ENCODE assay signal across 8 mouse cellular contexts in genomic region chr10:128891296-128892094, GRCm38 (mm10). TPM values are rescaled to one million over a fixed set of nuclear protein-coding genes. Genes with fewer than 3 reads are reported as not detected.
DNase-seq lines count a peak whose midpoint lies in the region; ATAC-seq and TF ChIP-seq lines count a peak whose summit lies in the region.

TSS of gene Gdf11 (minus strand) at chr10:128891718.

- H3K4me2 ChIP-seq in intestine, embryonic 16.5 days (ENCODE audit: low read depth, low read length) = peak within 1 kb of the TSS; percentile 95
- H3K4me2 ChIP-seq in midbrain, embryonic 16.5 days (ENCODE audit: low read length) = peak within 1 kb of the TSS; percentile 92

- DNase-seq in ovary, postnatal 36 days (ENCODE audit: low spot score) = peak; percentile 65
- no peak for DNase-seq in ovary, postnatal 14 days (ENCODE audit: low spot score)
- peak; percentile 72 for DNase-seq in adrenal gland, postnatal 14 days
- peak; percentile 65 for DNase-seq in gastrocnemius, postnatal 14 days
- DNase-seq in liver, adult 2 months (ENCODE audit: extremely low read depth, low read depth, low spot score) = no peak
- peak; percentile 75 for DNase-seq in thymus, postnatal 25 days

- TF ChIP-seq CTCF in liver, adult 2 months (IDR thresholded peaks at IDR 0.05; ENCODE audit: low read depth, low read length) = no peak

- peak within 1 kb of the TSS; percentile 77 for H3K27ac ChIP-seq in intestine, embryonic 16.5 days (ENCODE audit: low read length)
- H3K27ac ChIP-seq in liver, adult 2 months (replicated peaks; ENCODE audit: insufficient read depth, low read depth, low read length) = no peak within 1 kb of the TSS
- H3K27ac ChIP-seq in midbrain, embryonic 16.5 days (ENCODE audit: low read length) = peak within 1 kb of the TSS; percentile 94

- peaks cover 6% of the 10 kb centered on the region for H3K27me3 ChIP-seq in intestine, embryonic 16.5 days (replicated peaks; ENCODE audit: control insufficient read depth, insufficient read depth, low read length)
- peaks cover 13% of the 10 kb centered on the region; the same call in 1 of the 2 replicates for H3K27me3 ChIP-seq in liver, adult 2 months (ENCODE audit: control insufficient read depth, insufficient read depth, low read length)
- peaks cover 7% of the 10 kb centered on the region for H3K27me3 ChIP-seq in midbrain, embryonic 16.5 days (ENCODE audit: control insufficient read depth, insufficient read depth, low read depth, low read length)

- no peak for TF ChIP-seq POLR2A in liver, adult 2 months (IDR thresholded peaks at IDR 0.05; ENCODE audit: extremely low read depth, insufficient read depth, low read length)

- peak; percentile 80 for ATAC-seq in intestine, embryonic 16.5 days
- peak; percentile 83 for ATAC-seq in midbrain, embryonic 16.5 days

- no peaks in the 10 kb centered on the region for H3K36me3 ChIP-seq in intestine, embryonic 16.5 days (ENCODE audit: control insufficient read depth, insufficient read depth, low read length)
- H3K36me3 ChIP-seq in liver, adult 2 months (ENCODE audit: control insufficient read depth, insufficient read depth, low read length) = no peaks in the 10 kb centered on the region
- no peaks in the 10 kb centered on the region; the same call in 1 of the 2 replicates for H3K36me3 ChIP-seq in midbrain, embryonic 16.5 days (ENCODE audit: control insufficient read depth, insufficient read depth, low read length)

- H3K79me2 ChIP-seq in liver, adult 2 months (ENCODE audit: control insufficient read depth, insufficient read depth, low read length) = no peaks in the 10 kb centered on the region

- intact Hi-C loops in gastrocnemius, postnatal 14 days (cut with DNase I; ENCODE audit: low total_unique reads) = loop anchor here (5.0 kb wide), 2 partner anchors 44 to 159 kb away; no protein-coding TSS in a partner anchor

- WGBS in intestine, embryonic 16.5 days = under 1% methylated on average over 47 of the region's 89 CpGs
- WGBS in liver, adult 2 months = under 1% methylated on average over 62 of the region's 89 CpGs
- WGBS in midbrain, embryonic 16.5 days = under 1% methylated on average over 35 of the region's 89 CpGs

- peak within 1 kb of the TSS; percentile 66 for H3K9ac ChIP-seq in intestine, embryonic 16.5 days (ENCODE audit: low read depth, low read length)
- peak within 1 kb of the TSS; percentile 48; the same call in 1 of the 2 replicates for H3K9ac ChIP-seq in liver, adult 2 months (ENCODE audit: low read depth, low read length)
- peak within 1 kb of the TSS; percentile 86 for H3K9ac ChIP-seq in midbrain, embryonic 16.5 days (ENCODE audit: low read depth, low read length)

- H3K9me3 ChIP-seq in intestine, embryonic 16.5 days (ENCODE audit: control insufficient read depth, low read length) = no peaks in the 10 kb centered on the region
- no peaks in the 10 kb centered on the region for H3K9me3 ChIP-seq in midbrain, embryonic 16.5 days (replicated peaks; ENCODE audit: control insufficient read depth, low read length, poor library complexity, severe bottlenecking)

- H3K4me3 ChIP-seq in intestine, embryonic 16.5 days (ENCODE audit: low read length) = peak within 1 kb of the TSS; percentile 79
- H3K4me3 ChIP-seq in liver, adult 2 months (ENCODE audit: insufficient read depth, low read depth, low read length) = peak within 1 kb of the TSS; percentile 55; the same call in 1 of the 2 replicates
- peak within 1 kb of the TSS; percentile 82 for H3K4me3 ChIP-seq in midbrain, embryonic 16.5 days (ENCODE audit: low read depth, low read length)

- peaks cover 25% of the 10 kb centered on the region for H3K4me1 ChIP-seq in intestine, embryonic 16.5 days (ENCODE audit: control insufficient read depth, insufficient read depth, low read length)
- H3K4me1 ChIP-seq in liver, adult 2 months (ENCODE audit: control insufficient read depth, insufficient read depth, low read length) = peaks cover 7% of the 10 kb centered on the region; the same call in 1 of the 2 replicates
- peaks cover 42% of the 10 kb centered on the region for H3K4me1 ChIP-seq in midbrain, embryonic 16.5 days (ENCODE audit: control insufficient read depth, insufficient read depth, low read length)

RNA-seq across cellular contexts. Expression of gene Gdf11, which starts in this region (rescaled TPM):
- 3.0 and 3.9 TPM in 2 replicates for total RNA-seq in adrenal gland, postnatal 14 days (2021)
- 1 to 10 TPM; 6.7 to 7.1 TPM for total RNA-seq in gastrocnemius, postnatal 14 days (2021)
- 2.1 and 2.2 TPM in 2 replicates for polyA plus RNA-seq in intestine, embryonic 16.5 days (2015; fragmentation: Nextera tagmentation; extraction: Ambion mirVana)
- total RNA-seq in liver, adult 2 months (2014; rRNA removed) = 0.09 and 0.13 TPM in 2 replicates
- polyA plus RNA-seq in liver, adult 2 months (2012; rRNA removed) = 0.04 and 0.05 TPM in 2 replicates
- 7.6 and 7.9 TPM in 2 replicates for polyA plus RNA-seq in midbrain, embryonic 16.5 days (2015; fragmentation: Nextera tagmentation; extraction: Ambion mirVana)

Comparison
In these comparisons a context has a peak if more than half of its experiments do, and no peak if none do; other contexts are left out.
1. DNase-seq: peak in ovary, postnatal 36 days (single experiment), adrenal gland, postnatal 14 days (single experiment), gastrocnemius, postnatal 14 days (single experiment) and thymus, postnatal 25 days (single experiment); none in ovary, postnatal 14 days (single experiment) and liver, adult 2 months (single experiment).
2. Peak in every context shown above with its lines, with median percentiles within 50 percentile points of each other: H3K4me3 ChIP-seq and H3K9ac ChIP-seq.